Mouse (Mus musculus) midbrain, embryonic 11.5 days (tissue): ENCODE data around the gene Dusp3. TPM values are rescaled to one million over a fixed set of nuclear protein-coding genes. Genes with fewer than 3 reads are reported as not detected.
A peak's percentile ranks its signal among the peaks of the same experiment; 100 is the strongest.

ENCODE experiments used
- ATAC-seq: fragments of 200-750 bp; cut with Nextera tagmentation; 2 replicates; pipeline ENCODE4 v1.8.0; 2017; ENCODE audit warnings: moderate TSS enrichment, moderate library complexity; ENCODE audit not compliant: low FRiP score
- DNase-seq: peaks from one replicate; pipeline ENCODE4 v3.0.0; 2015; ENCODE audit warnings: low spot score; ENCODE audit errors: missing footprints
- H3K27ac ChIP-seq: fragments of 300-500 bp; sonication (generic); 2 replicates; pipeline ENCODE4 v1.5.1; 2014; ENCODE audit warnings: low read depth, low read length
- H3K27me3 ChIP-seq: fragments of 300-500 bp; sonication (generic); 2 replicates; pipeline ENCODE4 v1.6.1; 2014; ENCODE audit warnings: mild to moderate bottlenecking, low read length, moderate library complexity, mixed read lengths; ENCODE audit not compliant: control insufficient read depth, insufficient read depth
- H3K36me3 ChIP-seq: fragments of 300-500 bp; sonication (generic); 2 replicates; pipeline ENCODE4 v1.6.1; 2014; ENCODE audit warnings: mild to moderate bottlenecking, low read length, moderate library complexity, mixed read lengths; ENCODE audit not compliant: control insufficient read depth, insufficient read depth
- H3K4me1 ChIP-seq: fragments of 300-500 bp; sonication (generic); 2 replicates; pipeline ENCODE4 v1.6.1; 2014; ENCODE audit warnings: low read length; ENCODE audit not compliant: control insufficient read depth, insufficient read depth
- H3K4me2 ChIP-seq: fragments of 300-500 bp; sonication (generic); 2 replicates; pipeline ENCODE4 v1.6.1; 2014; ENCODE audit warnings: mild to moderate bottlenecking, moderate library complexity
- H3K4me3 ChIP-seq: fragments of 300-500 bp; sonication (generic); 2 replicates; pipeline ENCODE4 v1.5.1; 2014; ENCODE audit warnings: low read depth, low read length
- H3K9ac ChIP-seq: fragments of 300-500 bp; sonication (generic); 2 replicates; pipeline ENCODE4 v1.6.1; 2014; ENCODE audit warnings: low read length
- H3K9me3 ChIP-seq: fragments of 300-500 bp; sonication (generic); 2 replicates; pipeline ENCODE4 v1.6.1; 2016; ENCODE audit warnings: low read length; ENCODE audit not compliant: control insufficient read depth
- WGBS: fragments of 180-500 bp; shearing (Covaris S2); extraction: QIAGEN DNeasy Blood & Tissue Kit; methylation state at CpG from one replicate; pipeline ENCODE4 v1.1.7; 2014; 5-methylcytosine and 5-hydroxymethylcytosine counted together
- polyA plus RNA-seq: library from polyadenylated mRNA; unstranded; fragments of >200 nt; fragmentation: Nextera tagmentation; extraction: Ambion mirVana; gene quantifications from 2 replicates; pipeline ENCODE4 v1.2.1, GENCODE M21; 2014

Gene Dusp3
- polyA plus RNA-seq, 1 experiment from 2014 or later: 11.6 TPM

- Histone ChIP-seq H3K9ac (no peak overlapping the region), H3K4me1 (no peaks in the 10 kb centered on the region)
- 95% methylated on average over 7 of the region's 7 CpGs for WGBS
These were observed 9.9 kb downstream of the Dusp3 start for GRCm38 (mm10) chr11:101976949-101977348.

GRCm38 (mm10) chr11:101974923-101975322 is 11.9 kb downstream of the Dusp3 start:
- 56% methylated on average over 9 of the region's 9 CpGs for WGBS
- H3K4me2 ChIP-seq: no peak overlapping the region
- no peaks in the 10 kb centered on the region for H3K36me3 ChIP-seq
- H3K27ac ChIP-seq: no peak overlapping the region
- ATAC-seq (no peak), DNase-seq (no peak)
- H3K9me3 ChIP-seq: no peaks in the 10 kb centered on the region
- H3K4me1 ChIP-seq: no peaks in the 10 kb centered on the region
- no peaks in the 10 kb centered on the region for H3K27me3 ChIP-seq
- no peak overlapping the region for H3K9ac ChIP-seq
- H3K4me3 ChIP-seq: no peak overlapping the region

More at GRCm38 (mm10) chr11:101976949-101977348, 9.9 kb downstream of the Dusp3 start:
- Histone ChIP-seq H3K27ac (no peak overlapping the region), H3K9me3 (no peaks in the 10 kb centered on the region), H3K4me3 (no peak overlapping the region), H3K27me3 (no peaks in the 10 kb centered on the region), H3K36me3 (no peaks in the 10 kb centered on the region), H3K4me2 (no peak overlapping the region)
- DNase-seq (no peak), ATAC-seq (no peak)

GRCm38 (mm10) chr11:101974181-101974580 is 12.6 kb downstream of the Dusp3 start:
- Histone ChIP-seq H3K4me3 (no peak overlapping the region), H3K9ac (no peak overlapping the region), H3K27ac (no peak overlapping the region), H3K4me1 (no peaks in the 10 kb centered on the region), H3K4me2 (no peak overlapping the region), H3K36me3 (no peaks in the 10 kb centered on the region), H3K9me3 (no peaks in the 10 kb centered on the region), H3K27me3 (no peaks in the 10 kb centered on the region)
- WGBS: 58% methylated on average over 6 of the region's 6 CpGs
- ATAC-seq (no peak), DNase-seq (no peak)

- no peaks in the 10 kb centered on the region for H3K36me3 ChIP-seq
- no peak overlapping the region for H3K4me2 ChIP-seq
- WGBS: 76% methylated on average over 9 of the region's 9 CpGs
- ATAC-seq: no peak
- H3K9ac ChIP-seq: no peak overlapping the region
- H3K4me1 ChIP-seq: peaks cover 3% of the 10 kb centered on the region
- H3K27me3 ChIP-seq: no peaks in the 10 kb centered on the region
- H3K9me3 ChIP-seq: no peaks in the 10 kb centered on the region
- no peak for DNase-seq
- no peak overlapping the region for H3K27ac ChIP-seq
- H3K4me3 ChIP-seq: no peak overlapping the region
These were observed 13.3 kb downstream of the Dusp3 start for GRCm38 (mm10) chr11:101973496-101973895.

- 92% methylated on average over 5 of the region's 5 CpGs for WGBS
- no peaks in the 10 kb centered on the region for H3K27me3 ChIP-seq
- ATAC-seq: no peak
These were observed 14.2 kb downstream of the Dusp3 start for GRCm38 (mm10) chr11:101972651-101973050.

GRCm38 (mm10) chr11:101972097-101972496 is 14.7 kb downstream of the Dusp3 start:
- no peak overlapping the region for H3K4me3 ChIP-seq
- WGBS: 79% methylated on average over 3 of the region's 3 CpGs
- H3K36me3 ChIP-seq: no peaks in the 10 kb centered on the region
- no peak for ATAC-seq
- H3K9me3 ChIP-seq: no peaks in the 10 kb centered on the region
- no peak for DNase-seq
- no peak overlapping the region for H3K4me2 ChIP-seq
- no peak overlapping the region for H3K9ac ChIP-seq
- no peaks in the 10 kb centered on the region for H3K27me3 ChIP-seq
- H3K4me1 ChIP-seq: peaks cover 9% of the 10 kb centered on the region
- no peak overlapping the region for H3K27ac ChIP-seq

More at GRCm38 (mm10) chr11:101972651-101973050, 14.2 kb downstream of the Dusp3 start:
- no peaks in the 10 kb centered on the region for H3K9me3 ChIP-seq
- no peak for DNase-seq
- no peak overlapping the region for H3K9ac ChIP-seq
- peaks cover 5% of the 10 kb centered on the region for H3K4me1 ChIP-seq
- H3K4me2 ChIP-seq: no peak overlapping the region
- no peak overlapping the region for H3K27ac ChIP-seq
- H3K36me3 ChIP-seq: no peaks in the 10 kb centered on the region
- no peak overlapping the region for H3K4me3 ChIP-seq

- 43% methylated on average over 3 of the region's 3 CpGs for WGBS
- peaks cover 10% of the 10 kb centered on the region for H3K4me1 ChIP-seq
- no peak overlapping the region for H3K27ac ChIP-seq
- no peak overlapping the region for H3K4me2 ChIP-seq
- DNase-seq (no peak), ATAC-seq (no peak)
- H3K9me3 ChIP-seq: no peaks in the 10 kb centered on the region
- no peak overlapping the region for H3K4me3 ChIP-seq
- H3K9ac ChIP-seq: no peak overlapping the region
- H3K36me3 ChIP-seq: no peaks in the 10 kb centered on the region
- peaks cover 5% of the 10 kb centered on the region for H3K27me3 ChIP-seq
These were observed 15.4 kb downstream of the Dusp3 start for GRCm38 (mm10) chr11:101971410-101971809.

GRCm38 (mm10) chr11:101969835-101970234 is 17.0 kb downstream of the Dusp3 start:
- Histone ChIP-seq H3K9ac (no peak overlapping the region), H3K27ac (no peak overlapping the region), H3K9me3 (no peaks in the 10 kb centered on the region), H3K27me3 (peaks cover 21% of the 10 kb centered on the region), H3K4me2 (no peak overlapping the region), H3K4me3 (no peak overlapping the region), H3K4me1 (peaks cover 10% of the 10 kb centered on the region), H3K36me3 (no peaks in the 10 kb centered on the region)
- DNase-seq (no peak), ATAC-seq (no peak)
- WGBS: 80% methylated on average over 13 of the region's 13 CpGs

GRCm38 (mm10) chr11:101968791-101969190 is 18.0 kb downstream of the Dusp3 start:
- H3K4me2 ChIP-seq: no peak overlapping the region
- no peaks in the 10 kb centered on the region for H3K36me3 ChIP-seq
- no peak overlapping the region for H3K27ac ChIP-seq
- no peak overlapping the region for H3K9ac ChIP-seq
- ATAC-seq (peak; percentile 73), DNase-seq (peak; percentile 96)
- no peaks in the 10 kb centered on the region for H3K9me3 ChIP-seq
- WGBS: under 1% methylated on average over 5 of the region's 5 CpGs
- peaks cover 31% of the 10 kb centered on the region for H3K27me3 ChIP-seq
- no peak overlapping the region for H3K4me3 ChIP-seq
- H3K4me1 ChIP-seq: peaks cover 13% of the 10 kb centered on the region

- 17% methylated on average over 7 of the region's 7 CpGs for WGBS
- no peak for ATAC-seq
- DNase-seq: no peak
- Histone ChIP-seq H3K36me3 (no peaks in the 10 kb centered on the region), H3K9me3 (no peaks in the 10 kb centered on the region), H3K27ac (no peak overlapping the region), H3K4me3 (no peak overlapping the region), H3K9ac (no peak overlapping the region), H3K4me2 (no peak overlapping the region), H3K4me1 (peaks cover 15% of the 10 kb centered on the region), H3K27me3 (peaks cover 36% of the 10 kb centered on the region)
These were observed 18.5 kb downstream of the Dusp3 start for GRCm38 (mm10) chr11:101968311-101968710.
